Mouse (Mus musculus): ENCODE results near the gene Inpp5a.

DNA sequence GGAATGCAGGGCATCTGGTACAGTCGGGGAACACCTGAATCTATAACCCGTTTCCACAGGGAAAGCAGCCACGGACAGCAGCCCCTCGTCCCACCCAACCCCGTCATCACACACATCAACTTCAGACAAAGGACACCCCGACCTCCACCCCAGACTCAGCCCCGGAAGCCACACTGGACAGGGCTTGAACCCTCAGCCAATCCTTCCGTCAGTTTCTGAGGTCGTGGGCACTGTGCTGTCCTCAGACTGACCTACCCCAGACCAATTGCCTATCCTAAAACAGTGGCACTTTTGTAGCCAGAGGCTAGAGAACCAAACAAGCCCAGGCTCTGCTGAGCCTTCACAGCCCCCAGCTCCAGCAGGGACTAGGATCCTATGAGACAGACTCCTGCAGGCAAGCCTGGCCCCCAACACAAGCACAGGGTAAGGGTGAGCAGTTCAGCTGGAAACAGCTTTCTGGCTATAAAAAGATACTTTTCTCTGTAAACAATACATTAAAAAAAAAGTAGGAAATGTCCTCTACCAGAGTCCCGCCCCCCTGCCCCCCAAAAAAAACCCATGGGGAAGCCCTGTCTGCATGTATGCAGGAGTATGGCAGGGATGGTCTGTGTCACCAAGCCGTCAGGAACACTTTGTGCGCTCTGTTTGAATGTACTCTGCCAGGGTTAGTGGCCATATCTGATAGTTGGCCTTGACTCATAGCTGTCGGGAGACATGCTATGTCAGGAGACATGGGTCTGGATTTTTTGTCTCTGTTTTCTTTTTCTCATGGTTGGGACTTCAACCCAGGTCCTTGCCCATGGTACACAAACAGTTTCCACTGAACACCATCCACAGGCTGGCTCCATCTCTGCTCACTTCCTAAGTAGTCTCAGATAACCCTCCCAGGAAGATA is 23.7 kb upstream of the Inpp5a start:
- TF ChIP-seq CTCF (conservative IDR thresholded peaks at IDR 0.05; ENCODE audit: insufficient read depth, insufficient read length, low read depth, low read length): no peak
- no peak for TF ChIP-seq POLR2A (IDR thresholded peaks at IDR 0.05; ENCODE audit: low read depth, low read length)
